Mouse (Mus musculus): ENCODE measurements around the gene Slc25a45.

Slc25a45 gene

GRCm38 (mm10) chr19:5877618-5878361, at the start of gene Slc25a45:
Slc25a45 (plus strand) TSS chr19:5877808.
- DNase-seq, result peak; percentile 83

DNA sequence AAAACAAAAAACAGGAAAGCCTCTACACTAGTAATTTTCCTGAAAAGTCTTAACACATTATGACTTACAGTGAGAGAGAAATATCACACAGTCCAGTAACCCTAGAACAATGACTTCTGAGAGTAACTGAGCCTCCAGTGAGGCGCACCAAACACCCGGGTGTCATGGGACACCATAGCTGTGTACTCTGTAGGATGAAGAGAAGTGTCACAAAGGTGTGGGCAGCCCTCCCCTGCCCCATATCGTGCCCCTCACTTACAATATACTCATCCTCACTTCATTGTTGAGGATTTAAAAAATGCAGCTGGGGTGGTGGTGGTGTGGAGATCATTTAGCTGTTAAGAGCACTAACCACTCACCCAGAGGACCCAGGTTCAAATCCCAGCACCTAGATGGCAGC, 49.5 kb upstream of the Slc25a45 start:
- DNase-seq, result no peak

DNA sequence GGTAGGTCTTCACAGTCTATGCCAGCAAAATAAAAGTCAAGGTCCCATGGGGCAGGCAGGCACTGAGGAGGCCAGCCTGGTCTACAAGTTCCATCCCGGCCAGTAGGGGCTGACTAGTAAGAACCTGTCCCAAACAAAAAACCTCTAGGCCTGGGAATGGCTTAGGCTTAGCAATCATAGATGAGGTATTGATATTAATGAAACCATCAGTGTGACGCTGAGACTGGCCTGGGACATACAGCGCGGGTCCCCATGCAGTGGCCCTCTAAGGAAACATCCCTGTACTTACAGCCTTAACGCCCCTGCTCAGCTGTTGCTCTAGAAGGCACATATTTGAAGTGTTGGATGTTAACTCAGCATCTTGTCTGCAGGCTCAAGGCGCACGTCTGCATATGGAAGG, 48.7 kb upstream of the Slc25a45 start:
- no peak for DNase-seq

- no peak for DNase-seq
These were observed 47.5 kb upstream of the Slc25a45 start for GRCm38 (mm10) chr19:5829958-5830615.

GRCm38 (mm10) chr19:5830776-5831175, 46.8 kb upstream of the Slc25a45 start:
- DNase-seq, result no peak

DNA sequence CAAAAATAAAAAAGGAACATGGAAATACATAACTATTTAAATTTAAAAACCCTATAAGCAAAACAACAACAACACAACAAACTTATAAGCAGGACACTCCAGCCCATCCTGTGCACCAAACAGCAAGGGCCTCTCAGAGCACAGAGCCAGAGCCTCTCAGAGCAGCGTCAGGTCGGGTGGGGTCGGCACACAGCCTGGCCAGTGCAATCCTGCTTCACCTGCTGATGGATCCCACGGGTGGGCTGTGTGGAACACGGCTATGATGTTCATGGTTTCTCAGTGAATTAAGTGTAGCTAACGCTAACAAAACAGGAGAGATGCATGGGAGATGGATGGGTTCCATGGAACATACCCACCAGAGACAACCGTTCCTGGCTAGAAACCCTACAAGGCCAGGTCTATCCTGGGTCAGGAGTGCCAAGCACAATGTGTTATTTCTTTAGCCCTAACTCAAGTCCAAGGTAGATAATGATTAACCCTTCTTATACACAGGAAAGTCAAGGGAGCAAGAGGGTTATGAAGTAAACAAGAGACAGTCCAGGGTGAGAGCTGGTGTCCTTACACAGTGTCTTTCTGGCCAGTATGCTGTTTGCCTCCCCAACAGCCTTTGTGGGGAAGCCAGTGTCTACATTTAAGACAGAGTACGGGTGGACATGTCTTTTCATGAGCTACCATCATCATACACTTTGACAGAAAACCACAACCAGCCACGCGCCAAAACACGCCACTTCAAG, 46.2 kb upstream of the Slc25a45 start:
- DNase-seq, result no peak

- DNase-seq, result no peak
These were observed 45.7 kb upstream of the Slc25a45 start for GRCm38 (mm10) chr19:5831958-5832320.

- DNase-seq, result no peak
These were observed 45.3 kb upstream of the Slc25a45 start for GRCm38 (mm10) chr19:5832326-5832725.

- no peak for DNase-seq
These were observed 44.1 kb upstream of the Slc25a45 start for GRCm38 (mm10) chr19:5833287-5834100.

DNA sequence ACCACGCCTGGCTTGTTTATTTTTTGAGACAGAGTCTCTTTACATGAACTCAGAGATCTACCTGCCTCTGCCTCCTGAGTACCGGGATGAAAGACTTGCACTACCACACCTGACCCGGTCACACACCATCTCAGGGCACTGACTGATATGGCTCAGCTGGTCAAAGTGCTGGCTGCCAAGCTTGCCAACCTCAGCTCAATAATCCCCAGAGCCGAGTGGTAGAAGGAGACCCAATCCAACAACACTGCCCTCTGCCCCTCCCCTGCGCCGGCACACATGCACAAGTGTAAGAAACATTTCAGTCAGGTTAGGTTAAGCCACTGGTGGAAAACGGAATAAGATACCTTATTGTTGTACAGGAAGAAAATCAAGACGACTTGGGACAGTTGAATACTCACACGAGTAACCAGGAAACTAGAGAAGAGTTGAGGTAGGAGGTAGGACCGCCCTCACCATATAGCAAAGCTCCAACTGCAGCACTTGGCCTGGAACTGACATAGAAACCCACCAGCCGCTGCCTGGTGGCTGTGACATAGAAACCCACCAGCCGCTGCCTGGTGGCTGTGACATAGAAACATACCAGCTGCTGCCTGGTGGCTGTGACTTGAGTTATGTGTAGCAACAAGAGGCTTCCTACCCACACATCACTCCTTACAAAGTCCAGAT, 43.2 kb upstream of the Slc25a45 start:
- DNase-seq, result no peak

- DNase-seq, result no peak
These were observed 42.3 kb upstream of the Slc25a45 start for GRCm38 (mm10) chr19:5835054-5835921.

GRCm38 (mm10) chr19:5835922-5836430, 41.6 kb upstream of the Slc25a45 start:
- no peak for DNase-seq

- DNase-seq, result no peak
These were observed 40.6 kb upstream of the Slc25a45 start for GRCm38 (mm10) chr19:5836941-5837572.

DNA sequence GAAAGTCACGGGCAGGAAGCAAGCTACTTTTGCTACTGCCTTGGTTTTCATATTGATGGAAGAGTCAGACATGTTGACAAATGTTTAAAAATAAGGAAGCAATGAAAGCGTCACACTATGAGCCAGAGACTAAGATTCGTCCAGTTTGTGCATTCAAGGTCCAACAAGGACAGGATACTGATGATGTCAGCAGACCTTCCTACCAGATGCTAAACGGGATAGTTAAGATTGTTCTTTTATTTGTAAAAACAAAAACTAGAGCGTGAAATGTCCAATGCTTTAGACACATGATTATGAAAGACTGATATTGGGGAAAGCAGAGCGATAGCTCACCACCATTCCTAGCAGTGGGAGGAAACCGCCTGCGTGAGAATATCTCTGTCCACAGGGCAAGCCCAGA, 40.0 kb upstream of the Slc25a45 start:
- DNase-seq, result no peak

- DNase-seq, result no peak
These were observed 39.3 kb upstream of the Slc25a45 start for GRCm38 (mm10) chr19:5838136-5838891.

GRCm38 (mm10) chr19:5838892-5839165, 38.8 kb upstream of the Slc25a45 start:
- no peak for DNase-seq

- DNase-seq, result no peak
These were observed 38.1 kb upstream of the Slc25a45 start for GRCm38 (mm10) chr19:5839317-5840085.

DNA sequence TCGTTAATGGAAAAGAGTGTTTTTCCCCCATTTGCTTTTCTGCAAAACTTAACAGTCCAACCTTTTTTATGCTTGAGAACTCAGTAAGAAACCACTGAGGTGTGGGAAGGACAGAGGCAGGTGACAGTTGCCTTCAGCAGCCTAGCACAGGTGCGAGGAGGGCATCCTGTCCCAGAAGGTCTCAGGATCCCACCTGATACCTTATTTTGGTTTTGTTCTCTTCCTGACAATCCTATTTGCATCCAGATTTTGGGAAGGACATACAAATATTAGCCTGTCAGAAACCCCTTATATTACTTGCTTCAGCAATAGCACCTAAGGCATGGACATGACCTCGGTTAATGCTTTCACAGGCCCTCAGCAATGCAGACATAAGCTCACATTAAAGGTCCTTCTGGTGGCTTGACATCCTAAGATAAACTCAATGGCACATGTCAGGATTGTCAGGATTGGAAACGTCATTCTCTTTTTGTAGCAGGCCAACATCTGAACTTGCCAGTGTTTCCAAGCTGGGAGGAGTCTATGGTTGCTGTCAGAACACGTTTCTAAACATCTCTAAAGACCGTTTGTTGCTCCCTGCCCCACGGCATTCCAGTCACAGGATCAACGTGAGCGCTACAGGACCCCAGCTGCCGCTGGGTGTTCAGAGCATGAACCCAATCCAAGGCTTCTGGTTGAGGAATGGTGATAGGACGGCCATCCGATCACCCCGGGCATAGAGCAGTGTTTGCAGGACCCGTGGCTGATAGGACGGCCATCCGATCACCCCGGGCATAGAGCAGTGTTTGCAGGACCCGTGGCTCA, 37.3 kb upstream of the Slc25a45 start:
- no peak for DNase-seq

Measured in layer of hippocampus, adult 9-11 months (tissue).